Mouse (Mus musculus) ES-E14 (cell line): Measurements from ENCODE around the gene Tom1l2. TPM values are rescaled to one million over a fixed set of nuclear protein-coding genes. Genes with fewer than 3 reads are reported as not detected.

Source experiments
- DNase-seq: peaks from one replicate; pipeline ENCODE4 v3.0.0-alpha.2; 2013; ENCODE audit warnings: low read depth, low spot score
- H3K27ac ChIP-seq: 2 replicates; pipeline ENCODE4 v1.5.1; 2012; ENCODE audit warnings: low read depth, mild to moderate bottlenecking, low read length, moderate library complexity, mixed read lengths; ENCODE audit not compliant: poor library complexity, insufficient read depth, severe bottlenecking
- H3K36me3 ChIP-seq: 2 replicates; pipeline ENCODE4 v1.6.1; 2012; ENCODE audit warnings: mild to moderate bottlenecking, low read length, moderate library complexity, mixed read lengths; ENCODE audit not compliant: control insufficient read depth, poor library complexity, insufficient read depth, severe bottlenecking
- H3K4me1 ChIP-seq, 2 experiments: fragments of 150-350 bp in 1 of 2; sonication (generic) in 1 of 2; 2 replicates each; pipeline ENCODE4 v1.6.1; 2012; ENCODE audit warnings: low read length in 2 of 2, mild to moderate bottlenecking in 1 of 2, mixed read lengths in 1 of 2; ENCODE audit not compliant: control insufficient read depth in 2 of 2, insufficient read depth in 2 of 2, poor library complexity in 1 of 2
- H3K4me3 ChIP-seq, 2 experiments: fragments of 150-350 bp in 1 of 2; sonication (generic) in 1 of 2; 2 replicates each; pipeline ENCODE4 v1.5.1; 2012; ENCODE audit warnings: low read length in 2 of 2, low read depth in 1 of 2, mild to moderate bottlenecking in 1 of 2, mixed read lengths in 1 of 2; ENCODE audit not compliant: insufficient read depth in 1 of 2, poor library complexity in 1 of 2, severe bottlenecking in 1 of 2
- H3K9ac ChIP-seq: 2 replicates; pipeline ENCODE4 v1.6.1; 2012; ENCODE audit warnings: low read depth, mild to moderate bottlenecking, low read length, mixed read lengths; ENCODE audit not compliant: poor library complexity, insufficient read depth, severe bottlenecking
- H3K9me3 ChIP-seq: fragments of 150-350 bp; sonication (generic); 2 replicates; pipeline ENCODE4 v1.6.1; 2012; ENCODE audit warnings: low read depth, mild to moderate bottlenecking, low read length; ENCODE audit not compliant: control insufficient read depth, insufficient read depth
- CHD2 ChIP-seq: IDR thresholded peaks from 2 replicates; pipeline ENCODE4 v1.6.1; 2014; ENCODE audit warnings: mild to moderate bottlenecking, low read depth, low read length, inconsistent platforms
- HCFC1 ChIP-seq: IDR thresholded peaks from 2 replicates; pipeline ENCODE4 v1.6.1; 2012; ENCODE audit warnings: low read length, inconsistent platforms, borderline replicate concordance; ENCODE audit not compliant: insufficient read depth
- MAFK ChIP-seq: IDR thresholded peaks from 2 replicates; pipeline ENCODE4 v1.6.1; 2014; ENCODE audit warnings: mild to moderate bottlenecking, low read depth, low read length, inconsistent platforms; ENCODE audit not compliant: insufficient read depth
- ZC3H11A ChIP-seq: IDR thresholded peaks from 2 replicates; pipeline ENCODE4 v1.6.1; 2012; ENCODE audit warnings: low read depth, mild to moderate bottlenecking, inconsistent platforms, low read length, borderline replicate concordance
- ZNF384 ChIP-seq: IDR thresholded peaks from 2 replicates; pipeline ENCODE4 v1.6.1; 2012; ENCODE audit warnings: low read depth, low read length, inconsistent platforms
- in situ Hi-C, 2 experiments: fragments of 600-800 bp; cut with MboI; formaldehyde crosslinking; loops; one replicate each; pipeline ENCODE4 v1.15.1; 2025; ENCODE audit warnings: low sequenced_read_pairs in 2 of 2, inconsistent platforms in 1 of 2; ENCODE audit not compliant: unreplicated experiment in 2 of 2
- total RNA-seq: library from RNA; depleted of rRNA; stranded (reverse); fragments of 300-350 nt; gene quantifications from 2 replicates; pipeline ENCODE4 v1.2.3, GENCODE M21; 2012

Gene Tom1l2
- total RNA-seq, 1 experiment = 10.4 TPM

DNA sequence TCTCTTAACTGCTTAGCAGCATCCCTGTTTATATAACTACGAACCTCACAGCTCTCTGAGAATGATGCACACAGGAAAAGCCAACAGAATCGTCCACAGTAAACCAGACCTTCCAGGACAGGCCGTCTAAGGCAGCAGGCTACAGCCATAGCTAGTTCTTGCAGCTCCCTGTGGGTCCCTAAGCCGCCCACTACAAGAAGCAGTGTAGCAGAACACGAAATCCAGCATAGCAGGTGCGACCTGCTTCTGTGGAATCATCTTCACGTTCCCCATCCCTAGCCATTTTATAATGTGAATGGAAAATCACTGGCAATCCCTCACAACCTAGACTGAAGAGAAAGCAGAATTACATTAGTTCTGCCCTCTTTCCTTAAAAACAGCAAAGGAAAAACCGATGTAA lies 35.8 kb downstream of the Tom1l2 start:
- in situ Hi-C loops = no loop called here
- Histone ChIP-seq H3K9ac (no peak overlapping the region), H3K4me1 (peaks cover 0 to 2% of the 10 kb centered on the region in 2 experiments; a peak in 2 of 4 replicates)

GRCm38 (mm10) chr11:60316250-60316649 lies 36.5 kb downstream of the Tom1l2 start:
- Histone ChIP-seq H3K4me1 (peaks cover 0 to 2% of the 10 kb centered on the region in 2 experiments; a peak in 2 of 4 replicates), H3K4me3 (no peak overlapping the region), H3K9me3 (no peaks in the 10 kb centered on the region), H3K9ac (no peak overlapping the region), H3K27ac (no peak overlapping the region), H3K36me3 (no peaks in the 10 kb centered on the region)
- no peak for DNase-seq
- TF ChIP-seq ZNF384 (no peak), ZC3H11A (no peak), MAFK (no peak), HCFC1 (no peak), CHD2 (no peak)
- in situ Hi-C loops = no loop called here

More for the DNA sequence above, 35.8 kb downstream of the Tom1l2 start:
- Histone ChIP-seq H3K27ac (no peak overlapping the region), H3K4me3 (no peak overlapping the region), H3K9me3 (no peaks in the 10 kb centered on the region), H3K36me3 (no peaks in the 10 kb centered on the region)
- TF ChIP-seq CHD2 = no peak
- TF ChIP-seq ZNF384 = no peak
- no peak for TF ChIP-seq ZC3H11A
- no peak for TF ChIP-seq MAFK
- TF ChIP-seq HCFC1 = no peak
- no peak for DNase-seq

- no peak for DNase-seq
These were observed 41.5 kb downstream of the Tom1l2 start for GRCm38 (mm10) chr11:60311025-60311854.

GRCm38 (mm10) chr11:60309875-60310274 lies 42.8 kb downstream of the Tom1l2 start:
- no peak overlapping the region for H3K9ac ChIP-seq
- no peak overlapping the region for H3K27ac ChIP-seq
- no peak for TF ChIP-seq ZNF384
- no peak for TF ChIP-seq MAFK
- no peak for TF ChIP-seq HCFC1
- TF ChIP-seq CHD2 = no peak
- TF ChIP-seq ZC3H11A = no peak
- no peaks in the 10 kb centered on the region; a peak in 1 of 4 replicates for H3K4me1 ChIP-seq
- in situ Hi-C loops = no loop called here
- H3K4me3 ChIP-seq = no peak overlapping the region
- H3K36me3 ChIP-seq = no peaks in the 10 kb centered on the region
- no peaks in the 10 kb centered on the region for H3K9me3 ChIP-seq
- no peak for DNase-seq

More at GRCm38 (mm10) chr11:60311025-60311854, 41.5 kb downstream of the Tom1l2 start:
- Histone ChIP-seq H3K27ac (no peak overlapping the region), H3K36me3 (no peaks in the 10 kb centered on the region), H3K4me3 (no peak overlapping the region), H3K4me1 (no peaks in the 10 kb centered on the region; a peak in 1 of 4 replicates), H3K9ac (no peak overlapping the region), H3K9me3 (no peaks in the 10 kb centered on the region)
- in situ Hi-C loops = no loop called here
- TF ChIP-seq ZC3H11A (no peak), HCFC1 (no peak), MAFK (no peak), ZNF384 (no peak), CHD2 (no peak)
